Mouse (Mus musculus) midbrain, embryonic 15.5 days (tissue): Measurements from ENCODE around the gene Il31. TPM values are rescaled to one million over a fixed set of nuclear protein-coding genes. Genes with fewer than 3 reads are reported as not detected.

Experiments
- ATAC-seq: fragments of 200-750 bp; cut with Nextera tagmentation; replicated peaks from 2 replicates; pipeline ENCODE4 v1.8.0; 2017; ENCODE audit warnings: moderate TSS enrichment
- H3K27ac ChIP-seq: fragments of 300-500 bp; sonication (generic); 2 replicates; pipeline ENCODE4 v1.5.1; 2015; ENCODE audit warnings: mild to moderate bottlenecking, inconsistent platforms
- H3K27me3 ChIP-seq: fragments of 300-500 bp; sonication (generic); replicated peaks from 2 replicates; pipeline ENCODE4 v1.6.1; 2015; ENCODE audit warnings: inconsistent platforms
- H3K36me3 ChIP-seq: fragments of 300-500 bp; sonication (generic); replicated peaks from 2 replicates; pipeline ENCODE4 v1.6.1; 2015; ENCODE audit warnings: inconsistent platforms
- H3K4me1 ChIP-seq: fragments of 300-500 bp; sonication (generic); 2 replicates; pipeline ENCODE4 v1.6.1; 2015; ENCODE audit warnings: inconsistent platforms
- H3K4me2 ChIP-seq: fragments of 300-500 bp; sonication (generic); 2 replicates; pipeline ENCODE4 v1.6.1; 2015; ENCODE audit warnings: inconsistent platforms, mild to moderate bottlenecking, moderate library complexity
- H3K4me3 ChIP-seq: fragments of 300-500 bp; sonication (generic); 2 replicates; pipeline ENCODE4 v1.5.1; 2015; ENCODE audit warnings: mild to moderate bottlenecking, inconsistent platforms
- H3K9ac ChIP-seq: fragments of 300-500 bp; sonication (generic); 2 replicates; pipeline ENCODE4 v1.6.1; 2015; ENCODE audit warnings: mild to moderate bottlenecking, inconsistent platforms
- H3K9me3 ChIP-seq: fragments of 300-500 bp; sonication (generic); 2 replicates; pipeline ENCODE4 v1.6.1; 2016; ENCODE audit warnings: inconsistent platforms
- WGBS: fragments of 180-500 bp; shearing (Covaris S2); methylation state at CpG from one replicate; pipeline ENCODE4 v1.1.7; 2015; ENCODE audit warnings: mixed read lengths; 5-methylcytosine and 5-hydroxymethylcytosine counted together
- microRNA-seq: library from miRNA; unstranded; fragments of <30 nt; microRNA quantifications from one replicate; pipeline ENCODE4, GENCODE M21; 2016
- polyA plus RNA-seq: library from polyadenylated mRNA; unstranded; fragments of >200 nt; fragmentation: Nextera tagmentation; extraction: Ambion mirVana; gene quantifications from 2 replicates; pipeline ENCODE4 v1.2.1, GENCODE M21; 2015

The Il31 gene
- polyA plus RNA-seq, 1 experiment from 2014 or later, result not detected

DNA sequence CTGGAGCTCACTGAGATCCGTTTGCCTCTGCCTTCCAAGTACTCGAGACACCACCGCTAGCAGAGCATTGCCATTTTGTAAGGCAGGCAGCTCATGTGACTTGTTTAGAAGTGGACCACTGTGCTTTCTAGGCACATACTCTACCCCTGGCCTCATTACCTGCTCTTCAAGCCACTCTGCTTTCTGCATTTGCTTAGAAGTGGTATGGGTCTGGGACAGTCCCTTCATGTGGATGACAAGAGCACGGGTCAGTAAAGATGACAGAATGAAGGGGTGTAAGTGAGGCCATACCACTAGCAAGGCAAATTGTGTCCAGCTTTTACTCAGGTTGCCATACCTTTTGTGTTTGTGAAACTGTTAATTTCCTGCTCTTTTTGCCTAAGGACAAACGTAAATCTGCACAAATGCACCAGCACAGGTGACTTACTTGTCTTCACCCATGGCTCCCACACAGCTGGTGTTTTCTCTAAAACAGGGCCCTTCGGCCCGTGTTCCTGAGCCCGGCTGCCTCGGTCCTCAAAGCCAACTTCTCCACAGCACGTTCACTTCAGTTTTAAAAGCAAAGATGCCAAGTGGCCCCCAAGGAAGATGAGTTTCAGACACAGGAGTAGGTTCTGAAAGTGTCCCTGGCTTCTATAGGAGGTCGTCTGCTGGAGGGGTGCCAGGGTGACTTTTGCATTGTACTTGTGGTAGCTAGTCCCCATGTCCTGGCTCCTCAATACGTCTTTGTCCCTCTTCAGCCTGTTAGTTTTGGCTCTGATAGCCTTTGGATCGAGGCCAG lies 57.6 kb downstream of the Il31 start:
- no peak overlapping the region for H3K9ac ChIP-seq
- H3K36me3 ChIP-seq, result no peaks in the 10 kb centered on the region
- ATAC-seq, result no peak
- WGBS, result 71% methylated on average over 13 of the region's 13 CpGs
- no peaks in the 10 kb centered on the region for H3K9me3 ChIP-seq
- H3K27ac ChIP-seq, result no peak overlapping the region
- H3K4me1 ChIP-seq, result peaks cover 11% of the 10 kb centered on the region
- H3K4me2 ChIP-seq, result no peak overlapping the region
- H3K4me3 ChIP-seq, result no peak overlapping the region
- H3K27me3 ChIP-seq, result no peaks in the 10 kb centered on the region

Small RNA genes within 50 kb of the gene (microRNA-seq; reads per million reads assigned to microRNA genes)
- 1.5 reads per million for gene Mir7647

Other genes starting within 250 kb of the Il31 start
- gene Wdr66, start 237.4 kb downstream of the Il31 start, polyA plus RNA-seq, result 1.3 and 1.5 TPM in 2 replicates
- gene Bcl7a, start 145.7 kb downstream of the Il31 start, polyA plus RNA-seq, result 35.9 and 39.6 TPM in 2 replicates
- 18.6 and 21.1 TPM in 2 replicates for gene Mlxip, start 94.7 kb downstream of the Il31 start, polyA plus RNA-seq
- gene Lrrc43, start 184 bp downstream of the Il31 start, polyA plus RNA-seq, result 0.89 and 1.1 TPM in 2 replicates
- gene B3gnt4, start 21.0 kb upstream of the Il31 start, polyA plus RNA-seq, result 1.0 and 1.3 TPM in 2 replicates
- gene Diablo, start 34.7 kb upstream of the Il31 start, polyA plus RNA-seq, result 110 and 115 TPM in 2 replicates
- gene Gm49027, start 36.0 kb upstream of the Il31 start, polyA plus RNA-seq, result 1.1 and 1.5 TPM in 2 replicates
- gene Vps33a, start 83.5 kb upstream of the Il31 start, polyA plus RNA-seq, result 46.4 and 47.2 TPM in 2 replicates
- gene Clip1, start 195.1 kb upstream of the Il31 start, polyA plus RNA-seq, result 85.5 and 91.5 TPM in 2 replicates
- 68.0 and 69.7 TPM in 2 replicates for gene Zcchc8, start 231.6 kb upstream of the Il31 start, polyA plus RNA-seq